Mouse (Mus musculus) midbrain, embryonic 12.5 days (tissue): ENCODE measurements around the gene Ubb. TPM values are rescaled to one million over a fixed set of nuclear protein-coding genes. Genes with fewer than 3 reads are reported as not detected.

Source experiments
- ATAC-seq: fragments of 200-750 bp; cut with Nextera tagmentation; 2 replicates; pipeline ENCODE4 v1.8.0; 2017; ENCODE audit warnings: low read depth, moderate TSS enrichment, moderate library complexity; ENCODE audit not compliant: low FRiP score
- H3K27ac ChIP-seq: fragments of 300-500 bp; sonication (generic); replicated peaks from 2 replicates; pipeline ENCODE4 v1.5.1; 2016; ENCODE audit warnings: mild to moderate bottlenecking
- H3K27me3 ChIP-seq: fragments of 300-500 bp; sonication (generic); 2 replicates; pipeline ENCODE4 v1.6.1; 2016; ENCODE audit warnings: mild to moderate bottlenecking
- H3K36me3 ChIP-seq: fragments of 300-500 bp; sonication (generic); 2 replicates; pipeline ENCODE4 v1.6.1; 2016
- H3K4me1 ChIP-seq: fragments of 300-500 bp; sonication (generic); 2 replicates; pipeline ENCODE4 v1.6.1; 2016
- H3K4me2 ChIP-seq: fragments of 300-500 bp; sonication (generic); replicated peaks from 2 replicates; pipeline ENCODE4 v1.6.1; 2016; ENCODE audit warnings: mild to moderate bottlenecking, moderate library complexity
- H3K4me3 ChIP-seq: fragments of 300-500 bp; sonication (generic); 2 replicates; pipeline ENCODE4 v1.5.1; 2016; ENCODE audit warnings: mild to moderate bottlenecking
- H3K9ac ChIP-seq: fragments of 300-500 bp; sonication (generic); replicated peaks from 2 replicates; pipeline ENCODE4 v1.6.1; 2016; ENCODE audit warnings: mild to moderate bottlenecking, moderate library complexity
- H3K9me3 ChIP-seq: fragments of 300-500 bp; sonication (generic); 2 replicates; pipeline ENCODE4 v1.6.1; 2016; ENCODE audit warnings: mild to moderate bottlenecking
- WGBS: fragments of 180-500 bp; shearing (Covaris S2); methylation state at CpG from one replicate; pipeline ENCODE4 v1.1.7; 2016; 5-methylcytosine and 5-hydroxymethylcytosine counted together
- polyA plus RNA-seq: library from polyadenylated mRNA; unstranded; fragments of >200 nt; fragmentation: Nextera tagmentation; extraction: Ambion mirVana; gene quantifications from 2 replicates; pipeline ENCODE4 v1.2.1, GENCODE M21; 2016

Gene Ubb
- polyA plus RNA-seq, 1 experiment from 2014 or later = 3,810 TPM

DNA sequence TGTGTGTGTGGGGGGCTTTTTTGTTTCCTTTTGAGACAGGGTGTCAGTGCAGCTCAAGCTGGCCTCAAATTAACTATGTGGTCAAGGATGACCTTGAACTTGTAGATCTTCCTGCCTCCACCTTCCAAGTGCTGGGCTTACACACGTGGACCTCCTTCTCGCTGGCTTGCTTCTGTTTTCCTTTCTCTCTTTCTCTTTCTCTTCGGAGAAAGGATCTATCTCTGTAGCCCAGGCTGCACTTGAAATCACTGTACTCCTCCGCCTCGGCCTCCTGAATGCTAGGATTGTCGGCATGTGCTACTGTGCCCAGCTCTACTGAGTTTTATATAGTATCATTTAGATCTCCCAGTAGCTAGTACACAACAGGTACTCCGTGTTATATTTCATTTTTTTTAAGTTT, 13.4 kb upstream of the Ubb start:
- H3K4me3 ChIP-seq = peak overlapping the region; percentile 87
- H3K27me3 ChIP-seq = peaks cover 5% of the 10 kb centered on the region; the same call in 1 of the 2 replicates
- WGBS = 23% methylated on average over 7 of the region's 7 CpGs
- no peak overlapping the region for H3K27ac ChIP-seq
- H3K4me2 ChIP-seq = peak overlapping the region; percentile 81
- no peaks in the 10 kb centered on the region for H3K9me3 ChIP-seq
- peaks cover 8% of the 10 kb centered on the region for H3K4me1 ChIP-seq
- peak overlapping the region; percentile 52 for H3K9ac ChIP-seq
- 0 out of 2 replicates have a peak, but pooled peaks have one; percentile 50 for ATAC-seq
- peaks cover 19% of the 10 kb centered on the region for H3K36me3 ChIP-seq

DNA sequence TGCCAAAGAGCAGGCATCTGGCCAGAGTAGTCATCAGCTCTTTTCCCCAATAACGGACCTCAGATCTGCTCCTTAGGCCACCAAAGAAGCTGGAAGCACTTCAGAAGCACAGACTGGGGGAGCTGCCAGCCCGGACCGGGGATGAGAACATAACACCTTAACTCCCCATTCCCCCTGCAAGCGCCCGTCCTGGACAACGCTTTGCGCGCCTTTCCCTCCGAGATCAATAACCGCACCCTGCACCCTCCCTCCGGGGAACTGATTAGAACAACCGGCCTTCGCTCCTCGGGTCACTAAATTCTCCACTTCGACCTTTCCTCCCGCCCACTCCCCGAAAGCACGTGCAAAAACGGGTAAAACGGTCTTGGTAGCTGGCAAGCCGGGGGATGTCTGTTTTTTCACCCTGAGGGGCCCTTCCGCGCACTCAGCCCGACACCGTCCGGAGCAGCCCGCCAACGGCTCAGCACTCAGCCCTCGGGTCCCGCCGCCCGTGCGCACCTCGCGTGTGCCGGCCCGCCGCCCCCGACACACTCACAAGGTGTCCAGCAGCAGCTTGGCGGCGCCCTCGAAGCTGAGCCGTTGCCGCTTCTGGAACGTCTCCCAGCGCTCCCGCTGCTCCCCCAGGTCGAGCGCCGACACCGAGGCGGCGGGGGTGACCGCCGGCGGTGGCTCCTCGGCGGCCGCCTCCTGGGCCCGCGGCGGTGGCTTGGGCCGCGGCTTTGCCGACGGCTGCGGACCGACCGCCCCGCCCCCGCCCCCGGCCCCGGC, 12.5 kb upstream of the Ubb start:
- peak overlapping the region; percentile 81 for H3K4me2 ChIP-seq
- H3K27ac ChIP-seq = peak overlapping the region; percentile 77
- WGBS = under 1% methylated on average over 62 of the region's 73 CpGs
- no peaks in the 10 kb centered on the region for H3K9me3 ChIP-seq
- H3K36me3 ChIP-seq = peaks cover 12% of the 10 kb centered on the region; the same call in 1 of the 2 replicates
- peak; percentile 81 for ATAC-seq
- H3K27me3 ChIP-seq = peaks cover 5% of the 10 kb centered on the region; the same call in 1 of the 2 replicates
- peaks cover 8% of the 10 kb centered on the region for H3K4me1 ChIP-seq
- peak overlapping the region; percentile 87 for H3K4me3 ChIP-seq
- peak overlapping the region; percentile 92 for H3K9ac ChIP-seq

DNA sequence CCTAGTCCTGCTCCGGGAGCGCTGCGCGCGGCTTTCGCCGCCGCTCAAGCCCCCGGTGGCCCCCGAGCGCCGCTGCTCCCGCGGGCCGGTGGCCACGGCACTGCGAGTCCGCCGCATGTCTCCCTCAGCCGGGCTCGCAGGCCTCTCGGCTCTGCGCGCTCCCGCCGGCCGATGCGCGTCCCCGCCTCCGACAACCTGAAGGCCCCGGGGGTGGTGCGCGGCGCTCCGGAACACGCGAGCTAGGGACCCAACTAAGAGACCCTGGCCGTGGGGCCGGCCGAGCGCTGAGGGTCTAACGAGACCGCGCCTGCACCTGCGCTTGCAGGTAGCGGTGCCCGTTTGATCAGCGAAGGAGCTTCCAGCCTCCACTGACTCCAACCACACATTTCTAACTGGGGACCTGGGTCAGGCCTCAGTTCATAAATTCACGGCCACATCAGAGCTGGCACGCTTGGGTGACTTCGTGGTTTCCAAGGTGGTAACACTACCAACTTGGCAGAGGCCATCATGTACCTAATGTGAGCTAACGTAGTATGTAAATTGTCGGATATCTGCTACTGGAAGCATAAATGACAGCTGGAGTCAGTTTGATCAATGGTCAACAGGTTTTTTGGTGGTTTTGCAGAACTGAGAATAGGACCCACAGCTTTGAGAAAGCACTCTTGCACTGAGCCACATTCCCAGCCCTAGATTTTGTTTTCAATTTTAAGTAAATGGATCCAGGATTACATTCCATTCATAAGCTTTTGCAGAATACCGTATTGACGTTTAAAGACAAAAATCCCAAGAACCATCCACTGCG, 11.7 kb upstream of the Ubb start, which contains the start of gene Cenpv:
Gene Cenpv (minus strand): TSS at position 173 of the 802 bp plus-strand sequence.
- peak within 1 kb of the TSS; percentile 81 for H3K4me2 ChIP-seq
- WGBS = 10% methylated on average over 29 of the region's 57 CpGs
- H3K4me1 ChIP-seq = peaks cover 8% of the 10 kb centered on the region
- ATAC-seq = peak; percentile 80
- H3K9me3 ChIP-seq = no peaks in the 10 kb centered on the region
- H3K36me3 ChIP-seq = 0 out of 2 replicates have a peak, but pooled peaks cover 7% of the 10 kb centered on the region
- H3K27ac ChIP-seq = peak within 1 kb of the TSS; percentile 77
- H3K9ac ChIP-seq = peak within 1 kb of the TSS; percentile 92
- H3K27me3 ChIP-seq = peaks cover 5% of the 10 kb centered on the region; the same call in 1 of the 2 replicates
- peak within 1 kb of the TSS; percentile 87 for H3K4me3 ChIP-seq

DNA sequence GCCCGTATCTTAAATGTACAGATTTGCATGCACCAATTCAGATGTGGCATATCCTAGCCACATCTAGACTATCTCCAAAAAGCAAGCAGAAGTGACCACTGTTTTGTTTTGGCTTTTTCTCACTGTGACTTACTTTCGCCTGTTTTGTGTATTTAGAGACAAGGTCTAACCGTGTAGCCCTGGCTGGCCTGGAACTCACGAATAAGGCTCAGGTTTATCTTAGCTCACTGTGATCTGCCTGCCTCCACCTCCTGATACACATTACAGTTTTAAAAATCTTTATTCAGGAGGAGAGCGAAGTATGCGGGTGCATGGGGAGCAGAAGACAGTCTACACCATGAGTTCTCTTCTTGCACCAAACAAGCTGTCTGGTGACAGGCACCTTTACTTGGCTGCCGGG, 10.8 kb upstream of the Ubb start:
- WGBS = 84% methylated on average over 7 of the region's 7 CpGs
- ATAC-seq = no peak
- Histone ChIP-seq H3K4me1 (peaks cover 8% of the 10 kb centered on the region), H3K4me3 (no peak overlapping the region), H3K9me3 (no peaks in the 10 kb centered on the region), H3K36me3 (0 out of 2 replicates have a peak, but pooled peaks cover 6% of the 10 kb centered on the region), H3K4me2 (no peak overlapping the region), H3K27me3 (peaks cover 5% of the 10 kb centered on the region; the same call in 1 of the 2 replicates), H3K27ac (no peak overlapping the region), H3K9ac (no peak overlapping the region)

DNA sequence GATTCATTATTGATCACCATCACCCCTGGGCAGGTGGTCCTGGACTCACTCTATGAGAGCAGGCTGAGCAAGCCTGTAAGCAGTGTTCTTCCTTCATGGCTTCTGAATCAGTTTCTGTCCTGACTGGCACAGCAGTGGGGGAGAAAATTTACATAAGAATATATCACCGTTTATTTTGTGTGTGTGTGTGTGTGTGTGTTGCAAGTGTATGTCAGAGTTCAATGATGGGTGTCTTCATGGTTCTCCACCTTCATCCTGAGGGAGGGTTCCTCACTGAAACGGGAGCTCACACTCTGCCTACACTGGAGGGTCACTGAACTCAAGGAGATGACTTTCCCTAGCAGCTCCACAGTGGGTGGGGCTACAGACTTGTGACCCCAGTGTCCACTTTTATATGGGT, 10.0 kb upstream of the Ubb start:
- Histone ChIP-seq H3K27me3 (peaks cover 5% of the 10 kb centered on the region; the same call in 1 of the 2 replicates), H3K4me1 (peaks cover 8% of the 10 kb centered on the region), H3K9me3 (no peaks in the 10 kb centered on the region), H3K27ac (no peak overlapping the region), H3K4me3 (no peak overlapping the region), H3K4me2 (no peak overlapping the region), H3K36me3 (no peaks in the 10 kb centered on the region), H3K9ac (no peak overlapping the region)
- WGBS = 89% methylated on average over 2 of the region's 2 CpGs
- no peak for ATAC-seq

DNA sequence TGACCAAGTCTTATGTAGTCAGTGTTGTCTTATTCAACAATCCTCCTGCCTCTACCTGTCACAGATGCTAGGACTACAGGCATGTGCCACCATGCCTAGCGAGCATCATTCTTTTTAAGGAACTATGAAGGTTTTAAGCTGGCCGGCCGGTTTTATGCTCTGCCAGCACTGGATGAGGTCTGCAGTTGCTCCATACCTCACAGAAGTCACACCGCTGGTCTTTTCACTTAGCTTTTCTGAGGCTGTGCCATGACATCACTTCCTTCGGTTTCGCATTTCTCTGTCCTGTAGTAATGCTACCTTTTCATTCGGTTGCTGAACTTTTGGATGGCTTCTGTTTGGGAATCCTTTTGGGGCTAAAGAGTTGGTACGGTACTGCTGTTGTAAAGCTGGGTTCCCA, 9.4 kb upstream of the Ubb start:
- ATAC-seq = no peak
- 88% methylated on average over 8 of the region's 8 CpGs for WGBS
- no peaks in the 10 kb centered on the region for H3K36me3 ChIP-seq
- no peak overlapping the region for H3K4me3 ChIP-seq
- H3K9ac ChIP-seq = no peak overlapping the region
- H3K27me3 ChIP-seq = peaks cover 5% of the 10 kb centered on the region; the same call in 1 of the 2 replicates
- H3K4me2 ChIP-seq = no peak overlapping the region
- H3K4me1 ChIP-seq = peaks cover 8% of the 10 kb centered on the region
- H3K27ac ChIP-seq = no peak overlapping the region
- no peaks in the 10 kb centered on the region for H3K9me3 ChIP-seq

DNA sequence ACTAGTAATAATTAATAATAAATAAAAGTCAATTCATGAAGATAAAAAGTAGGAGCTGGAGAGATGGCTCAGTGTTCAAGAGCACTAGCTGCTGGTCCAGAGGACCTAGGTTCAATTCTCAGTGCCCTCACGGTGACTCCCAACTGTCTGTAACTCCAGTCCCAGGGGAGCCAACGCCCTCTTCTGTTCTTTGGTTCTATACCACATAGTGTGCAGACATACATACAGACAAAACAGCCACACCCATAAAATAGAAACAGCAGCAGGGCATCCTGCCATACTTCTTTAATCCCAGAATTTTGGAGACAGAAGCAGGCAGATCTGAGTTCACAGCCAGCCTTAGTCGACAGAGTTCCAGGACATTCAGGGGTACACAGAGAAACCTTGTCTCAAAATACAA, 7.0 kb upstream of the Ubb start:
- no peaks in the 10 kb centered on the region for H3K4me1 ChIP-seq
- no peaks in the 10 kb centered on the region for H3K36me3 ChIP-seq
- no peak overlapping the region for H3K27ac ChIP-seq
- H3K4me2 ChIP-seq = no peak overlapping the region
- H3K9me3 ChIP-seq = no peaks in the 10 kb centered on the region
- peaks cover 5% of the 10 kb centered on the region; the same call in 1 of the 2 replicates for H3K27me3 ChIP-seq
- WGBS = 89% methylated on average over 3 of the region's 3 CpGs
- H3K9ac ChIP-seq = no peak overlapping the region
- H3K4me3 ChIP-seq = no peak overlapping the region
- ATAC-seq = no peak

DNA sequence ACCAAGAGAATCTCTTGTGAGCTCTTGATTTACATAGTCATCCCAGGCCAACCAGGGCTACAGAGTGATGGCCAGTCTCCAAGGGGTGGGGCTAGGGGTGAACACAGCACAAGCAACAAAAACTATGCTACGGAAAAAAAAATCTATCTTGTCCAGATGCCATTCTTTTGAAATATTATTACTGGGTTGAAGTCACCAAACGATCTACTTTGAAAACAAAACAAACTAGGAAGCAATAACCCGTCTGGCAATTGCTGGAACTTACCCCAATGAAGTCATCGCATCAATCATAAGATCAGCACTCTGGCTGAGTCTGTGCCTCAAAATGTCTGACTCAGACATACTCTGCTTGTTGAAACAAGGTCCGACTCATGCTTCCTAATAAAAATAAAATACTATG, 1.2 kb upstream of the Ubb start:
- H3K36me3 ChIP-seq = peaks cover 18% of the 10 kb centered on the region
- ATAC-seq = no peak
- H3K4me1 ChIP-seq = peaks cover 26% of the 10 kb centered on the region
- no peaks in the 10 kb centered on the region for H3K27me3 ChIP-seq
- no peaks in the 10 kb centered on the region for H3K9me3 ChIP-seq
- H3K4me3 ChIP-seq = peak overlapping the region; percentile 71
- 27% methylated on average over 5 of the region's 5 CpGs for WGBS
- peak overlapping the region; percentile 97 for H3K27ac ChIP-seq
- H3K4me2 ChIP-seq = peak overlapping the region; percentile 65
- H3K9ac ChIP-seq = peak overlapping the region; percentile 87

DNA sequence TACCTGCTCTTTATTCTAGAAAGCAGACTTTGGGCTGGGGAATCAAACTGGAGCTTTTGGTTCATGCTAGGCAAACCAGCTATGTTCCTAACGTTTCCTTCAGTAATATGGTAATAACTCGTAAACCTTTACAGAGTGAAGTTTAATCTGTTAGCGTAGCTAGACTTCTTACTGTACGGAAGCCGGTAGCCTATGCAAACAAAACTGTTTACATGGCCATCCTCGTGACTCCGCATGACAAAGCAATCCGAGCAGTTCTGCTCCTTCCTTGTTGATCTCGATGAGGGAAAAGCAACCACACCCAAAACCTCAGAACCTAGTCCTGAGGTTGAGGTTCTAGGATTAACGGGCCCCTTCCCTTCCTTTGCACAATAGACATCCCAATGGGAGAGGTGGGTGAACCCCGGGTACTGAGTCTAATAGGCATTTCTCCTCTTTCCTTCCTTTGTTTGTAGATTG, 715 bp upstream of the Ubb start:
- H3K9ac ChIP-seq = peak overlapping the region; percentile 87
- peaks cover 30% of the 10 kb centered on the region for H3K4me1 ChIP-seq
- peak overlapping the region; percentile 65 for H3K4me2 ChIP-seq
- H3K36me3 ChIP-seq = peaks cover 23% of the 10 kb centered on the region
- peak overlapping the region; percentile 97 for H3K27ac ChIP-seq
- no peaks in the 10 kb centered on the region for H3K9me3 ChIP-seq
- no peaks in the 10 kb centered on the region for H3K27me3 ChIP-seq
- H3K4me3 ChIP-seq = peak overlapping the region; percentile 71
- peak; percentile 8; the same call in 1 of the 2 replicates for ATAC-seq
- WGBS = 4% methylated on average over 11 of the region's 11 CpGs

DNA sequence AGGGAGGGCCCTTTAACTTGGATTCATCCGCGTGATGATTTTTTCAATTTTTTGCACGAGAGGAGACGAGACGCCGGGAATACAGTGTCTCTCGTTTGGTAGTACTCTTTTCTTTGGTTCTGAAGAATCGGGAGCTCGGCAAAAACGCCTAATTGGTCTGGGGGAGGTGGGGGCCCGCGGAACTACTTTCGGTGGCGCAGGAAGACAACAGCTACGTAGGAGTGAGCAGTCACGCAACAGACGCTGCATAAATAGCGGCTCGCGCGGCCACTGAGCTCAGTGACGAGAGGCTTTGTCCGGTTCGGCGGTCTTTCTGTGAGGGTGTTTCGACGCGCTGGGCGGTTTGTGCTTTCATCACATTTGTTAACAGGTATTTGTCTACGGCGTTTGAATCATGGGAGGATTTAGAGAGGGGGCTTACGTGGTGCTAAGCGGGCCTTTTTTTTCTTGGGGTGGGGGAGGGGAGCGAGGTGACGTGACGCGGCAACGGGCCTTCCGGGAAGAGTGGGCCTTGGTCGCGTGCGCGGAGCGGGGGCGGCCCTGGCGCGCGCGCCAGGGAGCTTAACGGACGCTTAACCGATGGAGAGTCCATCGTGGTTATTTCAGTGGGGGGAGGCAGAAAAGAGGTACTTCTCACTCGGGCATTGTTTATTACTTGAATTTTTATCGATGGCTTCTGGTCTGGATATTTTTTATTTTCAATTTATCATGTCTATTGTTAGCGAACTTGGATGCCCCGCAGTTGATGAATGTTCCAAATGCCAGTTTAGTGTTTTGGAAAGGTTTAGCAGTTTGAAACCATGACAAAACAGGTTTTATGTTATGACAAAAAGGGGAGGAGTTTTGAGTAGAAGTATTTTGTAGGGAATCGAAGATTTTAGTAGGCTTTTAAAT, 502 bp downstream of the Ubb start:
- under 1% methylated on average over 58 of the region's 58 CpGs for WGBS
- peak overlapping the region; percentile 87 for H3K27ac ChIP-seq

DNA sequence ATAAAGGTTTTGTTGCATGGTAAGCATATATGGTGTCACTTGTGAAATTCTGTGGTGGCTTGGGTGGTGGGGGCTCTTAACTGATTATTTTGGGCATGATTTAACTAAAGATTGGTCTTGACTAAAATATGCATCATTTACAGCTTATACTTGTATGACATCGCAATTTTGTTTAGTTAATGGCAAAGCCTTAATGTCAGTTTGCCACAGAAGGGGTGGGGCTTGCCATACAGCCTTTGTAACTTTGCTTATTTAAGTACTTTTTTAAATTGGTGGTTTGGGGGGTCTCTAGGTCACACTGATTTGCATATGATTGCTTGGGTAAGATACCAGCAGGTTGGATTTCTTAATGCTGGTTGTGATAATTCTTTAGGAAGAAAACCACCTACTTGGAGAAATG, 2.2 kb downstream of the Ubb start:
- Histone ChIP-seq H3K4me2 (peak overlapping the region; percentile 96), H3K27me3 (no peaks in the 10 kb centered on the region), H3K36me3 (peaks cover 29% of the 10 kb centered on the region), H3K9me3 (no peaks in the 10 kb centered on the region), H3K9ac (peak overlapping the region; percentile 56; the same call in 1 of the 2 replicates), H3K4me1 (peaks cover 32% of the 10 kb centered on the region), H3K27ac (no peak overlapping the region), H3K4me3 (peak overlapping the region; percentile 57)
- ATAC-seq = no peak
- WGBS = 42% methylated on average over 1 of the region's 1 CpGs

More for the DNA sequence above, 502 bp downstream of the Ubb start:
- H3K36me3 ChIP-seq = peaks cover 29% of the 10 kb centered on the region
- no peaks in the 10 kb centered on the region for H3K27me3 ChIP-seq
- H3K4me3 ChIP-seq = peak overlapping the region; percentile 71
- H3K9ac ChIP-seq = peak overlapping the region; percentile 86
- no peaks in the 10 kb centered on the region for H3K9me3 ChIP-seq
- H3K4me2 ChIP-seq = peak overlapping the region; percentile 65
- peak; percentile 83 for ATAC-seq
- H3K4me1 ChIP-seq = peaks cover 32% of the 10 kb centered on the region
